Comparison of ENCODE assay signal across 8 mouse cellular contexts in genomic region chr2:165878907-165879361, GRCm38 (mm10). TPM values are rescaled to one million over a fixed set of nuclear protein-coding genes. Genes with fewer than 3 reads are reported as not detected.
A peak's percentile ranks its signal among the peaks of the same experiment; 100 is the strongest.
DNase-seq lines count a peak whose midpoint lies in the region; ATAC-seq and TF ChIP-seq lines count a peak whose summit lies in the region.

No protein-coding gene starts in this region.

- ATAC-seq in liver, embryonic 11.5 days (replicated peaks; ENCODE audit: low FRiP score): no peak
- ATAC-seq in activated CD4-positive, CD25-positive, alpha-beta regulatory T cell, adult 4 months: no peak
- ATAC-seq in megakaryocyte progenitor cell, adult 5-6 weeks (replicated peaks; ENCODE audit: poor library complexity): no peak
- ATAC-seq in CD4-positive, CD25-positive, alpha-beta regulatory T cell, adult 4 months: no peak

- 61% methylated on average over 8 of the region's 8 CpGs for WGBS in liver, embryonic 11.5 days

- TF ChIP-seq POLR2A in testis, adult 2 months (IDR thresholded peaks at IDR 0.05; ENCODE audit: control insufficient read depth, low read depth, low read length): no peak

- no peak overlapping the region for H3K4me3 ChIP-seq in testis, adult 2 months (ENCODE audit: control insufficient read depth, low read depth, low read length)
- no peak overlapping the region for H3K4me3 ChIP-seq in liver, embryonic 11.5 days (ENCODE audit: low read depth, low read length)

- no peaks in the 10 kb centered on the region for H3K27me3 ChIP-seq in testis, adult 2 months (ENCODE audit: control insufficient read depth, insufficient read depth, low read length)
- H3K27me3 ChIP-seq in liver, embryonic 11.5 days (replicated peaks; ENCODE audit: control insufficient read depth, insufficient read depth, low read length): no peaks in the 10 kb centered on the region

- H3K27ac ChIP-seq in testis, adult 2 months (ENCODE audit: control insufficient read depth, insufficient read depth, low read depth, low read length): peak overlapping the region; percentile 46
- H3K27ac ChIP-seq in liver, embryonic 11.5 days (ENCODE audit: low read depth, low read length): peak overlapping the region; percentile 4; the same call in 1 of the 2 replicates

- H3K9ac ChIP-seq in liver, embryonic 11.5 days (ENCODE audit: low read depth, low read length): 0 out of 2 replicates have a peak overlapping the region, but pooled peaks have one; percentile 47

- peak; percentile 3 for DNase-seq in adrenal gland, postnatal 14 days
- DNase-seq in adrenal gland, postnatal 36 days: no peak
- no peak for DNase-seq in testis, postnatal 14 days (ENCODE audit: low spot score)
- DNase-seq in liver, embryonic 11.5 days (ENCODE audit: low spot score): no peak

- no peak for TF ChIP-seq CTCF in testis, adult 2 months (IDR thresholded peaks at IDR 0.05; ENCODE audit: control insufficient read depth, insufficient read depth, insufficient replicate concordance, low read depth, low read length)

- peaks cover 14% of the 10 kb centered on the region for H3K4me1 ChIP-seq in testis, adult 2 months (ENCODE audit: control insufficient read depth, insufficient read depth, low read length)
- H3K4me1 ChIP-seq in liver, embryonic 11.5 days (replicated peaks; ENCODE audit: control insufficient read depth, insufficient read depth, low read length): peaks cover 91% of the 10 kb centered on the region

- H3K36me3 ChIP-seq in testis, adult 2 months (ENCODE audit: control insufficient read depth, insufficient read depth, low read length): no peaks in the 10 kb centered on the region
- H3K36me3 ChIP-seq in liver, embryonic 11.5 days (ENCODE audit: control insufficient read depth, insufficient read depth, low read length): peaks cover 20% of the 10 kb centered on the region; the same call in 1 of the 2 replicates

- no peaks in the 10 kb centered on the region for H3K9me3 ChIP-seq in liver, embryonic 11.5 days (ENCODE audit: control insufficient read depth, low read length)

- peak overlapping the region; percentile 97 for H3K4me2 ChIP-seq in liver, embryonic 11.5 days

RNA-seq across cellular contexts. Expression of gene Zmynd8, which starts 19.9 kb away (rescaled TPM):
- total RNA-seq in adrenal gland, postnatal 14 days (2021): 45.8 and 59.2 TPM in 2 replicates
- 10 to 100 TPM; 47.9 to 53.4 TPM for total RNA-seq in adrenal gland, postnatal 36 days (2021)
- polyA plus RNA-seq in testis, adult 2 months (2012; rRNA removed): 3.0 and 4.2 TPM in 2 replicates
- 49.1 and 55.8 TPM in 2 replicates for polyA plus RNA-seq in liver, embryonic 11.5 days (2014; fragmentation: Nextera tagmentation; extraction: Ambion mirVana)
- polyA plus RNA-seq in activated CD4-positive, CD25-positive, alpha-beta regulatory T cell, adult 4 months (2017; shearing (Covaris generic)): 10 to 100 TPM; 41.1 to 48.5 TPM
- 44.6 and 49.9 TPM in 2 replicates for total RNA-seq in megakaryocyte progenitor cell, adult 5-6 weeks (2015)
- total RNA-seq in megakaryocyte progenitor cell, adult 5-6 weeks (2017): 32.1 and 35.8 TPM in 2 replicates
- polyA plus RNA-seq in CD4-positive, CD25-positive, alpha-beta regulatory T cell, adult 4 months (2017; shearing (Covaris generic)): 10 to 100 TPM; 66.6 to 75.4 TPM
